Mouse (Mus musculus) testis, adult 2 months (tissue): ENCODE results near the gene Gm45337. TPM values are rescaled to one million over a fixed set of nuclear protein-coding genes. Genes with fewer than 3 reads are reported as not detected.
"Not testable (repeated sequence)": the region's sequence is repeated elsewhere in the genome, so short reads cannot be mapped to it uniquely, and the experiment has no call there.

ENCODE experiments used
- H3K27ac ChIP-seq: fragments of 200-500 bp; 2 replicates; pipeline ENCODE4 v1.5.1; 2012; ENCODE audit warnings: low read depth, low read length; ENCODE audit not compliant: control insufficient read depth, insufficient read depth
- H3K27me3 ChIP-seq: fragments of 200-500 bp; 2 replicates; pipeline ENCODE4 v1.6.1; 2012; ENCODE audit warnings: mild to moderate bottlenecking, low read length, moderate library complexity; ENCODE audit not compliant: control insufficient read depth, insufficient read depth
- H3K36me3 ChIP-seq: fragments of 200-500 bp; 2 replicates; pipeline ENCODE4 v1.6.1; 2012; ENCODE audit warnings: mild to moderate bottlenecking, low read length; ENCODE audit not compliant: control insufficient read depth, insufficient read depth
- H3K4me1 ChIP-seq: fragments of 200-500 bp; 2 replicates; pipeline ENCODE4 v1.6.1; 2012; ENCODE audit warnings: low read length; ENCODE audit not compliant: control insufficient read depth, insufficient read depth
- H3K4me3 ChIP-seq: fragments of 200-500 bp; 2 replicates; pipeline ENCODE4 v1.5.1; 2012; ENCODE audit warnings: low read depth, mild to moderate bottlenecking, low read length, moderate library complexity, mixed read lengths; ENCODE audit not compliant: control insufficient read depth
- CTCF ChIP-seq: fragments of 200-500 bp; IDR thresholded peaks from 2 replicates; pipeline ENCODE4 v1.5.1; 2012; ENCODE audit warnings: low read depth, mild to moderate bottlenecking, inconsistent platforms, low read length, moderate library complexity; ENCODE audit not compliant: control insufficient read depth, insufficient read depth, insufficient replicate concordance
- POLR2A ChIP-seq: fragments of 200-500 bp; IDR thresholded peaks from 2 replicates; pipeline ENCODE4 v1.6.1; 2012; ENCODE audit warnings: low read depth, mild to moderate bottlenecking, inconsistent platforms, low read length, moderate library complexity; ENCODE audit not compliant: control insufficient read depth
- polyA plus RNA-seq: library from polyadenylated mRNA; depleted of rRNA; stranded (reverse); fragments of >200 nt; gene quantifications from 2 replicates; pipeline ENCODE4 v1.2.3, GENCODE M21; 2012

The Gm45337 gene
- polyA plus RNA-seq, 1 experiment = not detected

- no peaks in the 10 kb centered on the region for H3K4me1 ChIP-seq
- no peak overlapping the region for H3K4me3 ChIP-seq
- no peaks in the 10 kb centered on the region for H3K27me3 ChIP-seq
- no peak for TF ChIP-seq CTCF
- no peak for TF ChIP-seq POLR2A
- no peaks in the 10 kb centered on the region for H3K36me3 ChIP-seq
- H3K27ac ChIP-seq = no peak overlapping the region
Measured at GRCm38 (mm10) chr7:142134206-142134995, 10.0 kb downstream of the Gm45337 start.

GRCm38 (mm10) chr7:142128843-142129242 lies 15.6 kb downstream of the Gm45337 start:
- Histone ChIP-seq H3K36me3 (no peaks in the 10 kb centered on the region), H3K27ac (no peak overlapping the region), H3K27me3 (no peaks in the 10 kb centered on the region), H3K4me1 (no peaks in the 10 kb centered on the region), H3K4me3 (no peak overlapping the region)
- TF ChIP-seq POLR2A = no peak
- no peak for TF ChIP-seq CTCF

GRCm38 (mm10) chr7:142120629-142121028 lies 23.8 kb downstream of the Gm45337 start, which contains the start of gene Gm45618:
Gm45618 (minus strand) TSS chr7:142120729.
- H3K4me1 ChIP-seq, H3K27ac ChIP-seq, H3K36me3 ChIP-seq: not testable (repeated sequence)

GRCm38 (mm10) chr7:142119632-142120031 lies 24.8 kb downstream of the Gm45337 start:
- Histone ChIP-seq H3K27me3 (no peaks in the 10 kb centered on the region), H3K4me3 (no peak overlapping the region), H3K4me1 (no peaks in the 10 kb centered on the region), H3K36me3 (no peaks in the 10 kb centered on the region), H3K27ac (no peak overlapping the region)
- no peak for TF ChIP-seq CTCF
- TF ChIP-seq POLR2A = no peak

More at GRCm38 (mm10) chr7:142120629-142121028, 23.8 kb downstream of the Gm45337 start, which contains the start of gene Gm45618:
- H3K4me3 ChIP-seq, H3K27me3 ChIP-seq: not testable (repeated sequence)

GRCm38 (mm10) chr7:142104747-142105146 lies 39.7 kb downstream of the Gm45337 start:
- TF ChIP-seq CTCF = no peak
- no peak for TF ChIP-seq POLR2A
- Histone ChIP-seq H3K4me1 (no peaks in the 10 kb centered on the region), H3K27ac (no peak overlapping the region), H3K27me3 (no peaks in the 10 kb centered on the region), H3K36me3 (no peaks in the 10 kb centered on the region), H3K4me3 (no peak overlapping the region)

- Histone ChIP-seq H3K4me1 (peaks cover 13% of the 10 kb centered on the region), H3K36me3 (no peaks in the 10 kb centered on the region), H3K27me3 (no peaks in the 10 kb centered on the region), H3K27ac (no peak overlapping the region), H3K4me3 (no peak overlapping the region)
- TF ChIP-seq CTCF (peak; percentile 82; the same call in 1 of the 2 replicates), POLR2A (no peak)
Measured at GRCm38 (mm10) chr7:142097776-142098175, 46.6 kb downstream of the Gm45337 start.

GRCm38 (mm10) chr7:142096701-142097100 lies 47.7 kb downstream of the Gm45337 start:
- Histone ChIP-seq H3K27ac (no peak overlapping the region), H3K4me1 (peaks cover 18% of the 10 kb centered on the region), H3K4me3 (no peak overlapping the region), H3K27me3 (no peaks in the 10 kb centered on the region), H3K36me3 (no peaks in the 10 kb centered on the region)
- TF ChIP-seq CTCF (no peak), POLR2A (no peak)
